Mouse (Mus musculus) c-Kit-positive CD71-negative TER-119-negative erythroid progenitor cells, embryonic 14.5 days (primary cell): ENCODE measurements around the gene Rora.

Experiments used
- DNase-seq: peaks from one replicate; pipeline ENCODE4 v3.0.0-alpha.2; 2013; ENCODE audit warnings: low read depth

Rora gene

DNA sequence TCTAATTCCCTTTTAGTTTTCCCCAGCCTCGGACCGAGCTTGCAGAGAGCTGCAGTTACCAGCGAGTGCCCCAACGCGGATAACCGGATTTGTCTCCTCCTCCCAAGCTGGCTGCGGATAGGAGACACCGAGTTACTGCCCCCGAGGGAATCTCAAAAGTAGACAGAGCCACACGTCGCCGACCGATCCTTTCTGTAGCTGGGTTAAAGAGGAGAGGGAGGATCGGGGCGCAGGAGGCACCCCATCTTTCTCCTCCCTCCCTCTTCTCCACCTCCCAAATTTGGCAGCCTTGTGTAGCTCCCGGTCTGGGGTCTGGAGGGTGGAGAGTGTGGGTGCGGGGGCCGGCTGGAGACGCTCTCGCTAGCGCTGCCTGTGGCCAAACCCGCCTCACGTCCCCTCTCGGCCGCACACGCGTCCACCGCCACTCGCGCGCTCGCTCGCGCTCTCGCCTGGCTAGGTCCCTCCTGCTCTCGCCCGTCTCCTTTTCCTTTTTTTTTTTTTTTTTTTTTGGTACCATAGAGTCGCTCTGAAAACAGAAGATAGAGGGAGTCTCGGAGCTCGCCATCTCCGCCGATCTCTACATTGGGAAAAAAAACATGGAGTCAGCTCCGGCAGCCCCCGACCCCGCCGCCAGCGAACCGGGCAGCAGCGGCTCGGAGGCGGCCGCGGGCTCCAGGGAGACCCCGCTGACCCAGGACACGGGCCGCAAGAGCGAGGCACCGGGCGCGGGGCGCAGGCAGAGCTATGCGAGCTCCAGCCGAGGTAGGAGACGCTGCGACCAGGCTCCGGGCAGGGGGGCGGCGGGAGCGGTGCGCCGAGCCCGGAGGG lies at the start of gene Rora:
TSS of gene Rora (plus strand) at position 576 of the 828 bp plus-strand sequence.
- DNase-seq: no peak

DNA sequence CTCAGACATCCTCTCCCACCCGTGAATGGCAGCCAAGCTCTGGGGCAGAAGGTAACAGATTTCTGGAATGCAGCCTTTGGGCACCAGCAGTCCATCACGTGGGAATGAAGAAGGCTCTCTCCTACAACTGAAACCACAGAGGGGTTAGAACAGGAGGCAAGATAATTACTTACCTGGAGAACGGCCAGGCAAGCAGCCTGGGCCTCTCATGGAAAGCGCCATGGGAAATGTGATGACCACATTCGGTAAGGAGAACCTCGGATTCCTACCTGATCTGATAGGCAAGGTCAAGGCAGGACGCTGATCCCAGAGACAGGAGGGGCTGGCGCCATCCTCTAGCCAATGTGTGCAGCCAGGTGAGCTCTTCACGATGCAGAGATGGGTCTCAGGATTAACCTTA lies 39.6 kb upstream of the Rora start:
- no peak for DNase-seq

DNA sequence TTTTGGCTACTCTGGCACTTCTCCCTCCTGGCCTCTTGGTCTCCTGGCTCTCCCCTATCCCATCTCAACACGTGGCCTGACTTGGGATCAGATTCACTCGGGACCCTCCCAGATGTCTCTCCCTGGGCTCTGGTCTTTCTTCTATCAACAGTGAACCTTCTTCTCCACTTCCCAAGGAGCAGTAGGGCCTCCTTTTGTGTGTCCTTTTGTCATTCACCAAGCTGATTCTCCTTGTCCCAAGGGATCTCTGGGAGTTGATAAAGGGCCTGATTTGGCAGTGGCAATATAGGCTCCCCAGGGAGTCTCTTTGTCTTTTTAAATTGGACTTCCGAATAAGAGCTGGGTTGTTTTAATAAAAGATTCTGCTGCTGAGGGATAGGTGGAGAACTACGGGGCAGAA lies 36.5 kb upstream of the Rora start:
- DNase-seq: no peak

DNA sequence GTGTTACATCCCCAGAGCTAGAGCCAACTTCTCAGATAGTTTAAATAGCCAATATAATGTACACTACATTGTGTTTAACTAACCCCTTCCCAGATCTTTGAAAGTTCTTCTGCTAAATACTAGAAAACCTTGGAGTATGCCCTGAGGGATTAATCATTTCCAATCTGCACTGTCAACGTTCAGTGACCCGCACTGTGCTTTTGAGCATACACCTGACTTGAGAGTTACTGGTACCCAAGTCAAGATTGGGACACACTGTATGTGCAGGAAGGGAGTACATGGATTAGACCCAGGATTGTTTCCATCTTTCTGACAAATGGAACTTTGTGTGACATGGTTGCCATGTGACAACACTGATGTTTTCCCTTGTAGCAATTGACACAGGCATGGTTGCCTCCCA lies 33.5 kb upstream of the Rora start:
- DNase-seq: no peak

DNA sequence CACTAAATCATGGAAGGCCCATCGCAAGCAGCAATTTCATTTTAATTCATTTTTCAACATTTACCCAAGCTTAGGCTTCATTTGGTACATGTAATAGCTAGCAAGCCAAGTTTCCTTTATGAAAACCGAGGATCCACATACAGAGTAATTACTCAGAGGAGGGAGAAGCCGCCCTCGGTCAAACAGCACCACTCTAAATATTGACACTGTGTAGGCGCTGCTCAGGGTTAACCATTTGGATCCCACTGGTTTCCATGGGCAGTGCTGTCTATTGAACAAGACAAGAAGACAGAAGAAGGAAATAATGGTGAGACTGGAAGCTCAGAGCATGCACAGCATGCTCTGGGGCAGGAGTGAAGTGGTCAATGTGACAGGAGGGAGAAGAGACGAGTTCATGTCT lies 33.1 kb upstream of the Rora start:
- no peak for DNase-seq

DNA sequence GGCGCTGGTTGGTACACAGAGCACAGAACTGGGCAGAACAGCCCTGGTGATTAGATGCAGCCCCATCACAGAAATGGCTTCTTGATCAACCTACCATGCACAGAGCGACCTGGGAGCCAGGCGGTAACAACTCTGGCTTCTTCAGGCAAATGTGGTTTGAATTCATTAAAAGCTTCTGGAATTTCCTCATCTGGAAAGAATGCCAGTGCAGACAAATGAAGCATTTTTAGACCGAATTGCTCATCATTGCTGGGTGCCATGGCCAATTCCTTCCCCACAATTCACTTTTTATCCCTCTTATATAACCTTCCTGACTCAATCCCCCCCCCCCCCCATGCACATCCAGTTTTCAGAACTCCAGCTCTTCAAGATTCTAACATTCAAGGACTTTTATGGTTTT lies 28.6 kb upstream of the Rora start:
- DNase-seq: no peak

DNA sequence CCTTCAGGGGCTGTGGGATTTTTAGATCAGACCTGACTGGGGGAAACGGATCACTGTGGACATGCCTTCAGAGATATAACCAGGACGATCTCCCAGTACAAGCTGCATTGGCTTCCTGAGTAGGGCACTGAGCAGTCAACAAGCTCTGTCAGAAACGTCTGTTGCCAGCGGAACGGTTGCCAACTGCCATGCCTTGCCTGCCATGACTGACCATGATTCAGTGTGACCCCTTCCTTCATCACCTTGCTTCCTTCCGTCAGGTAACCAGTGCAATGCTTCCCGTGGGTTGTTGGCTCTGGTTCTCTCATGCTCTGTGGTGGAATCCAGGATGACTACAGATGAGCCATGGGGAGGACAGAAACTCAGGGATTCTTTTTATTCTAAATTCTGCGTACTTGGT lies 16.3 kb upstream of the Rora start:
- DNase-seq: no peak

DNA sequence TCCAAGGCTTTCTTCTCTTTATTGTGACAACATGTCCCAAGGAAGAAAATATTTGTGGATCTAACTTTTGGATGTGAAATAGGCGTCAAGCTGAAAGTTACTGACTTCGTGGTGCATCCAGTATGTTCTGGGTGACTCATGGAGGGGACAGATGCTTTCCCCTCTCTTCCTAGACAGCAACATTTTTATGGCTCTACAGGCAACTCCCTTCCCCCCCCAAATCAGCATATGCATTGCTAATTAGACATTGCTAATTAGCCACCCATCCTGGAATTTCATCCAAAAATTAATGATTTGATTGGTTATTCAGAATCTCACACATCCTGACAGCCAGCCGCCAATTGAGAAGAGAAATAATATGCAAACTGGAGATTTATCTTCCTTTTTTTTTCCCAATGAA lies 12.5 kb upstream of the Rora start:
- DNase-seq: no peak

DNA sequence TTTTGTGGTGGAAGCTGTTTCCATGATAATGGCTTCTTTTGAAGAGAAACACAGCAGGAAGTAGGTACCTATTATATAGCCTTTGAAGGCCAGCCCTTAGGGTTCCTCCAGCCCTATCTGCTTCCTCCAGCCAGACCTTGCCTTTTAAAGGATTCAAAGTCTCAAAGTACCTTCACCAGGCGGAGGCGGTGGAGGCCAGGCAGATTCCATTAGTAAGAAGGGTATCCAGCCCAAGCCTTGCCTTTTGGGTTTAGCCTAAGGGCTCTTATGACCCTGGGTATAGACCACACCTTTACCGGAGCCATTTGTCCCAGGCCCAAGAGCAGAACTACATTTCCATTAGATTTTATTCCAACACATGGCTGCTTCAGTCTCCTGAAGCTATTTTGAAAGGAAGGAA lies 5.5 kb upstream of the Rora start:
- DNase-seq: no peak

DNA sequence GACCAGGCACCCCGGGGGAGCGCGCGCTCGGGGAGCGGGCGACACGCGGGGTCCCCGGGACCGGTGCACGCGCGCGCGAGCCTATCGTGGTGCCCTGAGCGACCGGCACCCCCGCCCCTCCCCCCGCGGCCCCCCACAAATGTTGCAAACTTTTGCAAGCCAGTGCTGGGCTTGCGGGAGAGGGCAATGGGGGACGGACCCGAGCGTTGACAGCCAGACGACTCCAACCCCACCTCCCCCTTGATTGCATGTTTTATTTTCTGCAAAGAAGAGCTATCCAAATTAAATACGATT lies 400 bp downstream of the Rora start:
- no peak for DNase-seq

DNA sequence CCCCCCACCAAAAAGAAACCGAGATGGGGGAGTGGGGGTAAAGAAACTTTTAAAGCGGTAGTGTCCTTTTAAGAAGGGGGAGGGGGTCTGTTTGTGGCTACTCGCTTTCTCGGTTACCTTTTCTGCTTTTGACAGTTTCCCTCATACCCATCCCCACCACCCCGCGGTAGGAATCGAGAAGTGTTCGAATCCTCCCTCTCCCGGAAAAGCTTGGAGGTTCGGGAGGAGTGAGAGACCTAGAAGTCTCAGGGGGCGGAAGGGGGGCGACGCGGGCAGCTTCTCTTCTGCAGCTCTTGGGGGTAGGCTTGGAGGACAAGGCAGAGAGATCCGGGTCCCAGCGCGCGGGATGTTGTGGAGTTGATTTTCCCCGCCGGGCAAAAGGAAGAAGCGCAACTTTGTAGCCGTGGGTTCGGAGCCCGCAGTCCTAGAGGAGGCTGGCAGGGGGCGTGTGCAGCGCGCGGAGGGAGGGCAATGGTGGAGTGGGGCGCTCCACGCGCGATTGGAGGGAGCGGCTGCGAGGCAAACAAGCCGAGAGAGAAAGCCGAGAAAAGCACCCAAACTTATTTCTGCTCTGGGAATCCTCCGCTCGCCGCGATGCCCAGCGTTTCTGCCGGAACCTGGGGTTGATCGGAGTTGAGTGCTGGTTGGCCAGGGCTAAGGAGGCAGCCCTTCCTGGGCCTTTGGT lies 889 bp downstream of the Rora start:
- no peak for DNase-seq

DNA sequence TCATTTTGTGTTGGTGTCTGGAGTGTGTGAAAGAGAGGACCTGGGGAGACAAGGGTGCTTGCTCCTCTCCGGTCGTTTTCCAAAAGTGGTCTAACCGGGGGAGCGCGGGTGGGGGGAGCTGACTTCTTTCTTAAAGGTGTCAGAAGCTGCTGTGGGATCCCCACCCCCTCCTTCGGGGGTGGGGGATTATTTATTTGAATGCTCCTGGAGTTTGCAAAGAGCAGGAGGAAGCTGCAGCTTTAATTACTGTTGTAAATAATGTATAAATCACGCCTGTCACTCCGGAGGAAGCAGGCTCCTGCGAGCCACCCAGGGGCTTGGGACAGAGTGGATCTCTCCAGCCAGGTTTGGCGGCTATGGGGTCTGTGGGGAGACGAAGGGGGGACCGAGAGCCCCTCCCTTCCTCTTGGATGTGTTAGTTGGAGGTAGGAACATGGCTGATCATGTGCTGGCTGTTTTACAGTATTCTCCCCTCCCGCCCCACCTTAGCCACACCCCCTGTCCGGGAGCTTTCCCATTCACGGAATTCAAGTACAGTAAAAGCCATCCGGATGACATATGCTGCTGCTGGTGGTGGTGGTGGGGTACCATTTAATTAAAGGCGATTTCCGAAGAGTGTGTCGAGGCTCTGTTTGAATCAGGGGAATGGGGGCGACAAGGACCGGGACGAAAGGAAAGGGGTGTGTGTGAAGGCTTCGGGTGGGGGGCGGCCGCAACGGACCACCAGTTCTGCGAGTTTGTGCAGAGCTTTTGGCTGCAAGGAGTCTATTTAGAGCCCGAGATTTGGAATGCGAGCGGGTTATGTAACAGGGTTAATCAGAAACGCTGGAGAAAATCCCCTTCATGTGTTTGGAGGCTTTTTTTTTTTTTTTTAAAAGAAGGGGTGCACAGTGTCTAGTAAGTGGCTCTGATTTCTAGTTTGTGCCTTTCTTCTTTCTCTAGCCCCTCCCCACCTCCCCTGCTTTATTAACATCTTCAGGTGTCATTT lies 1.7 kb downstream of the Rora start:
- DNase-seq: no peak

DNA sequence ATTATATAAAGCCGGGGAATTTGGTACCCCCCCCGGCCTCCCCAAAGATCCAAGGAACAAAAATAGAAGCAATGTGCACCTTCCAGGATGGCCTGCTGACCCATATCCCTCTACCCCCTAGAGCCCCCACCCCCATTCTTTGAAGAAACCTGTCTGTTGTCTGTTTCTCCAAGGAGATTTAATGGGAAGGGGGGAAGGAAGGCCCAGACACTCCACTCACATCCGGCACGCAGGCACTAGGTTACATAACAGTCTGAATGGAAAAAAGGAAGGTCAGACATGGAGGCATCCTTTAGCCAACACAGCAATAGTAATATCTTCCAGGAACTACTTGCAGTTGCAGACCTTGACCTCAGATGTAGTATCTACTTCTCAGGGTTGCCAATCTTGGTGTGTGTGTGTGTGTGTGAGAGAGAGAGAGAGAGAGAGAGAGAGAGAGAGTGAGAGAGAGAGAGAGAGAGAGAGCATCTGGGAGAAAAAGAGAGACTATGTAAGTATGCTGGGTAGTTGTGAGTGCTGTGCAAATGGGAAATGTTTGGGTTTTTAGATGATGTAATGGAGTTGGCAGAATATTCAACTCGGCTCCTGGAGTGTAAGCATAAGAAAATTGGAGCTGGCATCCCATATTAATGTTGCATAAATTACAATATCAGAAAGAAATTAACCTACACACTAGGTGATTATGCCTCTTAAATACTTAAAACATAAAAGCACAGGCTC lies 2.6 kb downstream of the Rora start:
- DNase-seq: no peak

DNA sequence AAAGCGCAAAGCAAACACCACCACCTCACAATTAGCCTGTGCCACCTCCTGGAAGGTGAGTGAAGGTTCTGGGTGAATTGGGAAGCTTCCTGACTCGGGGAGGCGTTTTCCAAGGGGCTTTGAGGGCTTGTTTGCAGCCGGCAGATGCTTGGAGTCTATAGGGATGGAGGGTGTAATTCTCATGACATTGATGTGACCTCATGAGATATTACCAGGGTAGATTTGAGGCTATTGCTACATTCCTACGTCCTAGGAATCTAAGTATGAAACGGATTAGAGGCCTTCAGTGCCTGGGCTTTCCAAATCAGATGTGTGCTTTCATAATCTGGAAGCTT lies 3.2 kb downstream of the Rora start:
- DNase-seq: no peak

DNA sequence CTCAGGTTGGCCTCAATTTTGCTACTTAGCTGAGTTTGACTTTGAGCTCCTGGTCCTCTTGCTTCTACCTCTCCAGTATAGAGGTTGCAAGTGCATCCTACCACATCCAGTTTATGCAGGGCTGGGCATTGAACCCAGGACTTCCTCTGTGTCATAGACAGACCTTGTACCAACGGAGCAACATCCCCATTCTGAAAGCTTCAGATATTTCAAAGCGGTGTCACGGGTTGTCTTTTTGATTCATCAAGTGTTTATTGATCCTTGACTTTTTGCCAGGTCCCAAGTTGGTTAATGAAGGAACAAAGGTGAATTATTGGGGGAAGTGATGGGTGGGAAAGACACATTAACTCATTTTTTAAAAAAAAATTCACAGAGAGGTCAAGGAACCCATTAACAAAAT lies 17.1 kb downstream of the Rora start:
- DNase-seq: no peak

DNA sequence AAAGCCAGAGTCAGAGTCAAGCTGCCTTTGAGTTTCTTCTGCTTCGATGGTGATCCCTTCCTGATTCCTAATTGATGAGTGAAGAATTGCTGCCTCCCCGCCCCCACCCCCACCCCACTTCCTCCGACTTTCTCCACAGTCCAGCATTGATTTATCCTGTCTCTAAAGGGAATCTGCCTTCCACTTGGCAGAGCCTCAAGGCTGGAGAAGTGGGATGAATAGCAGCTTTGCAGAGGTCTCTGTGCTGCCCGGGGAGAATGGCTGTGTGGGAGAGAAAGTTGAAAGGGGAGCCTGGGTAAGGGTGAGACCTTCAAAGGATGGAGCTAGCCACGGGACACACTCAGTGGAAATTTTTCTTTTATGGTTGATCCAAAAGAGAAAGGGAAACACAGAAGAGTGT lies 18.9 kb downstream of the Rora start:
- no peak for DNase-seq

DNA sequence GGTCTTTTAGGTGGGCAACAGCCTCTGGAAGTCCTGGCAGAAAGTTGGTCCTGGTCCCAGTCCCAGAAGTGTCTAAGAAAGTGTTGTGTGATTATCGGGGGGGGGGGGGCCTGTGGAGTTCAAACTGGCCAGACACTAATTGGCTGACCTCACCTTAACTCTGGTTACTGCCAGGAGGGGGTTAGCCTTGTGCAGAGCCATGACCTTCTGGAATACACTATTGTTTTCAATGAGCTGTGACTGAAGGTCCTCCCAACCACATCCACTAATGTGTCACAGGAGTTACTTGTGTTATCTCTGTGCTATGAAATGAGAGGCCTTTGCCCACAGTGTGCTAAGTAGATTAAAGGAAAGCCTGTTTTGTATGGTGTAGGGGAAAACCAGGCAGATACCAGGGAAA lies 19.6 kb downstream of the Rora start:
- DNase-seq: no peak

DNA sequence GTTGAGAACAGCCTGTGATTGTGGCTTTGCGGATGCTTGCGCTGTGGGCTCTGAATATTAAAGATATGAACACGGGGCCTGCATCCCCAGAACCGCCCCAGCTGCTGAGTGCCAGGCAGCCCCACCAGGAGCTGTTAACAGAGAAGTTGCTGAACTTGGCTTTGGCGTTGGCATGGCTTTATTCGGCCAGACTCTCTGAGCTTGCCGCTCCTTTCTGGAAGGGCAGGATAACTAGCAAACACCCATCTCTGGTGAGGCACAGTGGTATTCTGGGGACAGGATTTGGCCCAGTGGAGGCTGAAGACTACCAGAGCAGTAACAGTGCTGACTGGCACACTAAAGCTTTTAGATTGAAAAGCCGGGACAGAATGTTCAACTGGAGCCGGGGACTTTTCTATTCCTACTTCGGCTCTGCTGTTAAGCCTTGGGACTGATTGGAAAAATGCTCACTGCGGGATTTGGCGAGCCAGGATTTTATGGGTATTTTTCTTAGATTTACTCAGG lies 26.3 kb downstream of the Rora start:
- no peak for DNase-seq

DNA sequence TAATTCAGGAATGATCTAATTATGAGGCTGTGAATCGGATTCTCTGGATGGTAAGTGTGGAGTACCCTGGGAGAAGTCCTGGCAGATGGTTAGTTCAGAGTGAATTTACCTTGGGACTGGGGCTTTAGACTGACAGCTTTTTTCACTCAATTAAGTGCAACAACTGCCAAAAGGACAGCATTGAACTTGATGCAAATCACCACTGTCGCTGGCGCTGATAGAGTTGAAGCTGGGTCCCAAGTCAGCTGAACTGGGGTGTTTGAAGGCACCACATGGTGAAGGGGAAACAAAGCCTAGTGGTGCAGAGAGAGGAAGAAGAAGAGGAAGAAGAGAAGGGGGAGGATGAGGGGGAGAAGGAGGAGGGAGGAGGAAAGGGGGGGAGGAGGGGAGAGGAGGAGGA lies 30.4 kb downstream of the Rora start:
- no peak for DNase-seq

DNA sequence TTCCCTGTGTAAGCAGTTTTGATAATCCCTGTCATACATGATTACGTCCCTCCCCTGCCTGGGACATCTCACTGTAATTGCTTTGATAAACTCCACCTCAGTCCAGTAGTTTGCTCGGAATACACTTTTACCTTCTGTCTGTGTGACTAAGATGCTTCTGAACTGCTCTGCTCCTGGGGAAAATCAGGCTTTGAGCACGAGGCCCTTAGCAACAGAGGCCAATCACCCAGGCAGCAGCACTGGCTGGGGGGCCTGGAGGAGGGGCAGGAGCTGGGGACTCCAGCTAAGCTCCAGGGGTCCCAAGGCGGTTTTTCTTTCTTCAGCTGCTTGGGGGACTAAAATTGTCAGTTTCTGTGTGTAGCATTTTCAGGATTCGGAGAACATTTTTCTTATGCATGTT lies 32.0 kb downstream of the Rora start:
- no peak for DNase-seq

DNA sequence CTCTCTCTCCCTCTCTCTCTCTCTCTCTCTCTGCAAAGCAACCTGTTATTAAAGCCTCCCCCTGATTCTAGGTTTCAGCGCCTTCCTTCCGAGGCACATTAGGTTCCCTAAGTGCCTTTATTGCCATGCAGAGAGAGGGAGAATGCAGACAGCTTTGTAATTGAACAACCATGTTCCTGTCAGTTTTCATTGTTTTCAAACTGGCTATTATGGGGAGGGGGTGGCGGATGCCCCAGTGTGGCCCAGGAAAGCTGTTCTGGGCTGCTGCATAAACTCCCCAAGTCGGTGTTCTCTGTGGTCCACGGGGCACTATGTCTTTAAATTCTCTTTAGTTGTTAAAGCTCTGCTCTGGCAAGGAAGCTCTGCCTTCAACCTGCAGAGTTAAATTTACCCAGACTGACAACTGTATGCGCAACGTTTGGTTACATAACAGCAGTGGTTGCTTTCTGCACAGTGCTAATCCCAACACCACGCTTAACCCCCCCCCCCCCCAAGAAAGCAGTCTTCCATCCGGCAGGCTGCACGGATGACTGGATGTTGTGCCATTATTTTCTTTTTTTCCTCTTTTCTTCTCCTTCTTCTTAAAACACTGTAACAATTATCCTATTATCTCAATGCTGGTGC lies 33.8 kb downstream of the Rora start:
- no peak for DNase-seq

DNA sequence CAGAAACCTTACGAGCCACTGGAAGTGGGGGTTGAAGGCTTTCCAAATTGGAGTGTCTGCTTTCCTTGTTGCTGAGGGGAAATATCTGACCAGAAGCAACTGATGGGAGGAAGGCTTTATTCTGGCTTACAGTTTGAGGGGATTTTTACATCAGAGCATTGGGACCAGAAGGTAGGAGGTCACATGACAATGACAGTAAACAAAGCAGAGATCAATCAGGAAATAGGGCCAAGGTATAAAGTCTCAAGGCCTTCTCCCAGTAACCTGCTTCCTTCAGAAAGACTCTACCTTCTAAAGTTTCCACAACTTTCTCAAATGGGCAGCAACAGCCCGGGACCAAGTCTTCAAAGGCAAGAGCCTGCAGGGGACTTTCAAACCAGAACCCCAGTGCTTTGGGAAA lies 34.6 kb downstream of the Rora start:
- no peak for DNase-seq
